Mouse (Mus musculus) spleen, adult 2 months (tissue): ENCODE measurements around the gene Rcc2. TPM values are rescaled to one million over a fixed set of nuclear protein-coding genes. Genes with fewer than 3 reads are reported as not detected.
A peak's percentile ranks its signal among the peaks of the same experiment; 100 is the strongest.

Experiments used
- DNase-seq, 2 experiments: peaks; one replicate each; pipeline versions ENCODE4 v3.0.0 to v3.0.0-alpha.2; 2012 to 2021; ENCODE audit warnings: low spot score in 2 of 2, low read depth in 1 of 2
- H3K27ac ChIP-seq: fragments of 200-500 bp; 2 replicates; pipeline ENCODE4 v1.5.1; 2012; ENCODE audit warnings: low read length, inconsistent platforms; ENCODE audit not compliant: insufficient read depth
- H3K27me3 ChIP-seq: fragments of 200-500 bp; 2 replicates; pipeline ENCODE4 v1.6.1; 2012; ENCODE audit warnings: mild to moderate bottlenecking, moderate library complexity, low read length, inconsistent platforms; ENCODE audit not compliant: control insufficient read depth, insufficient read depth
- H3K36me3 ChIP-seq: fragments of 200-500 bp; 2 replicates; pipeline ENCODE4 v1.6.1; 2012; ENCODE audit warnings: mild to moderate bottlenecking, low read length, inconsistent platforms; ENCODE audit not compliant: control insufficient read depth, insufficient read depth
- H3K4me1 ChIP-seq: fragments of 200-500 bp; 2 replicates; pipeline ENCODE4 v1.6.1; 2011; ENCODE audit warnings: inconsistent platforms; ENCODE audit not compliant: control insufficient read depth, insufficient read depth, insufficient read length
- H3K4me3 ChIP-seq: fragments of 200-500 bp; 2 replicates; pipeline ENCODE4 v1.5.1; 2011; ENCODE audit warnings: mild to moderate bottlenecking, inconsistent platforms; ENCODE audit not compliant: insufficient read depth, insufficient read length; ENCODE audit errors: extremely low read depth
- CTCF ChIP-seq: fragments of 200-500 bp; IDR thresholded peaks from 2 replicates; pipeline ENCODE4 v1.5.1; 2011; ENCODE audit warnings: mild to moderate bottlenecking, inconsistent platforms; ENCODE audit not compliant: insufficient read depth, insufficient read length, insufficient replicate concordance; ENCODE audit errors: extremely low read depth
- POLR2A ChIP-seq: fragments of 200-500 bp; IDR thresholded peaks from 2 replicates; pipeline ENCODE4 v1.6.1; 2011; ENCODE audit warnings: low read depth, low read length, inconsistent platforms
- WGBS: fragments of 180-500 bp; shearing (Covaris S2); methylation state at CpG from one replicate; pipeline ENCODE4 v1.1.7; 2018; 5-methylcytosine and 5-hydroxymethylcytosine counted together
- polyA plus RNA-seq: library from polyadenylated mRNA; depleted of rRNA; stranded (reverse); fragments of >200 nt; gene quantifications from 2 replicates; pipeline ENCODE4 v1.2.3, GENCODE M21; 2012

Gene Rcc2
- polyA plus RNA-seq, 1 experiment = 86.9 TPM

- Histone ChIP-seq H3K27me3 (no peaks in the 10 kb centered on the region), H3K4me1 (peaks cover 27% of the 10 kb centered on the region), H3K27ac (no peak overlapping the region), H3K36me3 (no peaks in the 10 kb centered on the region), H3K4me3 (no peak overlapping the region)
- DNase-seq = no peak
- 38% methylated on average over 6 of the region's 6 CpGs for WGBS
- no peak for TF ChIP-seq POLR2A
- TF ChIP-seq CTCF = no peak
Observed at GRCm38 (mm10) chr4:140684881-140685303, 15.4 kb upstream of the Rcc2 start.

GRCm38 (mm10) chr4:140688044-140688825 is 12.1 kb upstream of the Rcc2 start:
- 72% methylated on average over 12 of the region's 12 CpGs for WGBS
- no peak for TF ChIP-seq POLR2A
- no peak for TF ChIP-seq CTCF
- H3K4me1 ChIP-seq = peaks cover 32% of the 10 kb centered on the region

DNA sequence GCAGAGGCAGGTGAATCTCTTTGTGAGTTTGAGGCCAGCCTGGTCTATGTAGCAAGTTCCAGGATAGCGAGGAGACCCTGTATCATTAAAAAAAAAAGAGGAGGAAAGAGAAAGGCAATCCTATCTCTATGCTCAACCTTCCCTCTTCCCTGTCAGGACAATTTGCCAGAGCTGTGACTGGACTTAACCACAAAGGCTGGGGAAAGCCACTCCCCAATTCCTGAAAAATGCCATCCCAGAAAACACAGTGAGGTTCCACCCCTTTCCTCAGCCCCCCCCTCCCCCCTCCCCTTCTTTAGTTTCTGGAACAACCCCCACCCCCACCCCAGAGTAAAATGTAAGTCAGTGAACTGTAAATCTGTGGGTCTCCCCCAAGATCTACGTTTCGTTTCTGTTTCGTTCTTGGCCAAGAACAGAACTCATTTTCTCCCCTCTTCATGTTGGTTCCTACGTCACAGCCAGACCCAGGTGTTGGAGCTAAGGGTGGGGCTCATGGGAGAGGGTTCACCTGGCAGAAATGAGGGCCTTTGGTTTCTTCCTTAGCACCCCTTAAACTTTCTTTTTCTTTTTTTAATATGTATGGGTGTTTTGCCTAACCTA is 11.4 kb upstream of the Rcc2 start:
- Histone ChIP-seq H3K4me1 (peaks cover 30% of the 10 kb centered on the region), H3K27ac (no peak overlapping the region), H3K36me3 (no peaks in the 10 kb centered on the region), H3K27me3 (no peaks in the 10 kb centered on the region), H3K4me3 (no peak overlapping the region)
- WGBS = 28% methylated on average over 5 of the region's 5 CpGs
- no peak for DNase-seq
- TF ChIP-seq CTCF = no peak
- TF ChIP-seq POLR2A = no peak

More at GRCm38 (mm10) chr4:140688044-140688825, 12.1 kb upstream of the Rcc2 start:
- Histone ChIP-seq H3K27me3 (no peaks in the 10 kb centered on the region), H3K36me3 (no peaks in the 10 kb centered on the region), H3K4me3 (no peak overlapping the region), H3K27ac (no peak overlapping the region)
- DNase-seq = no peak

- WGBS = 41% methylated on average over 16 of the region's 16 CpGs
- no peaks in the 10 kb centered on the region for H3K27me3 ChIP-seq
- no peaks in the 10 kb centered on the region for H3K36me3 ChIP-seq
- peak overlapping the region; percentile 10; the same call in 1 of the 2 replicates for H3K4me3 ChIP-seq
- peak overlapping the region; percentile 26; the same call in 1 of the 2 replicates for H3K27ac ChIP-seq
- H3K4me1 ChIP-seq = peaks cover 20% of the 10 kb centered on the region
- DNase-seq = peak in 1 of 2 experiments; percentile 49
- TF ChIP-seq CTCF = no peak
- no peak; the same call in 1 of the 2 replicates for TF ChIP-seq POLR2A
Observed at GRCm38 (mm10) chr4:140689873-140690655, 10.3 kb upstream of the Rcc2 start.

GRCm38 (mm10) chr4:140691481-140691880 is 8.9 kb upstream of the Rcc2 start:
- no peak for DNase-seq
- WGBS = 71% methylated on average over 7 of the region's 7 CpGs
- TF ChIP-seq CTCF = no peak
- no peak for TF ChIP-seq POLR2A
- Histone ChIP-seq H3K4me3 (no peak overlapping the region), H3K27ac (no peak overlapping the region), H3K27me3 (no peaks in the 10 kb centered on the region), H3K36me3 (no peaks in the 10 kb centered on the region), H3K4me1 (peaks cover 18% of the 10 kb centered on the region)

DNA sequence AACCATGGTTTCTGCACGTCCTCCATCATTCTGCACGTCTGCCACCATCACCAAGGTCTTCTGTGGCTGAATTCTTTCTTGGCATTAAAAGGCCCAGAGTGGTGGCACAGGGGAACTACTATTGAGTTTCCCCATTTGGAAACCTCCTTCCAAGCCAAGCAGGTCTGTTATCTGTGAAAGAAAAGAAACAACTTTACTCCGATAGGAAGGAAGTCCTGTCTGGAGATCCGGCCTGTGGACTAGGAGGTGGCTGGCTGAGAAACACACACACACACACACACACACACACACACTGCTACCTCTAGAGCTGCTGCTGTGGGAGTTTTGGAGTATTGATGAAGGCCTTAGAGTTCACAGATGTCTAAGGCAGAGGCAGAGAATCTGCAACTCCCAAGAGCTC is 6.8 kb upstream of the Rcc2 start:
- Histone ChIP-seq H3K4me1 (peaks cover 16% of the 10 kb centered on the region), H3K27me3 (no peaks in the 10 kb centered on the region), H3K27ac (no peak overlapping the region), H3K4me3 (no peak overlapping the region), H3K36me3 (no peaks in the 10 kb centered on the region)
- DNase-seq = no peak
- 50% methylated on average over 4 of the region's 4 CpGs for whole genome bisulfite sequencing
- TF ChIP-seq CTCF = no peak
- no peak for TF ChIP-seq POLR2A
